9 mouse cellular contexts compared by ENCODE assay signal in the genomic region with DNA sequence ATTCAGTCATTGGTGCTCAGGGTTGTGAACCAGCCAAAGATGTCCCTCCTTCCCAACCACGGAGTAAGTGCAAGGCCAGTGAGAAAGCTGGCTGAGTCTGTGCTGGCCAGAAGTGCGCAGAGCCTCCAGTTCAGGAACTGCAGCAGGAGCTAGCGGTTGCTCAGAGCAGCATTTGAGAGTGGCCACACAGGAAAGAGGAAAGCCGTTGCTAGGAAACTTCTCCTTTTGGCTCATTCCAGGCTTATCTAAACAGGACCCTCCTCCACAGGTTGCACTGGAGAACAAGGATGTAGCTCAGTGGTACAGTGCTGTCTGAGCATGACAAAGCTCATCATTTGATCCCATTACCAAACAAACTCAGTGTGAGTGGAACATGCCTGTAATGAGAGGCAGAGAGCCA.
A peak's percentile ranks its signal among the peaks of the same experiment; 100 is the strongest.
DNase-seq lines count a peak whose midpoint lies in the region; ATAC-seq and TF ChIP-seq lines count a peak whose summit lies in the region.
"Had no signal": no experiment of that assay in that cellular context is flagged by ENCODE, and none has a peak within 500 bp of the region (broad histone marks: within the 10 kb centered on the region; RNA-seq: fewer than 3 reads in every experiment).

No protein-coding gene starts in this region.

- peak; percentile 44 for ATAC-seq in forebrain, embryonic 11.5 days (replicated peaks; ENCODE audit: low FRiP score)
- peak; percentile 32; the same call in 1 of the 2 replicates for ATAC-seq in intestine, embryonic 14.5 days (replicated peaks; ENCODE audit: low FRiP score, low TSS enrichment, low read depth)
- ATAC-seq in midbrain, embryonic 15.5 days (replicated peaks) = peak; percentile 57

- H3K9me3 ChIP-seq in forebrain, embryonic 11.5 days (ENCODE audit: control insufficient read depth, low read length) = no peaks in the 10 kb centered on the region
- no peaks in the 10 kb centered on the region for H3K9me3 ChIP-seq in intestine, embryonic 14.5 days (ENCODE audit: control insufficient read depth, low read length)
- no peaks in the 10 kb centered on the region for H3K9me3 ChIP-seq in midbrain, embryonic 15.5 days

- no peak overlapping the region for H3K9ac ChIP-seq in forebrain, embryonic 11.5 days (ENCODE audit: low read length)
- H3K9ac ChIP-seq in intestine, embryonic 14.5 days (ENCODE audit: low read length) = no peak overlapping the region
- H3K9ac ChIP-seq in midbrain, embryonic 15.5 days = no peak overlapping the region

- 38% methylated on average over 4 of the region's 4 CpGs for WGBS in forebrain, embryonic 11.5 days
- 4% methylated on average over 4 of the region's 4 CpGs for WGBS in intestine, embryonic 14.5 days
- 24% methylated on average over 4 of the region's 4 CpGs for WGBS in midbrain, embryonic 15.5 days

- H3K27ac ChIP-seq in layer of hippocampus, adult 2 months = peak overlapping the region; percentile 67
- peak overlapping the region; percentile 14; the same call in 1 of the 2 replicates for H3K27ac ChIP-seq in forebrain, embryonic 11.5 days (ENCODE audit: low read depth, low read length)
- H3K27ac ChIP-seq in intestine, embryonic 14.5 days (ENCODE audit: low read depth) = peak overlapping the region; percentile 28; the same call in 1 of the 2 replicates
- peak overlapping the region; percentile 46 for H3K27ac ChIP-seq in midbrain, embryonic 15.5 days

- peaks cover 15% of the 10 kb centered on the region for H3K4me1 ChIP-seq in forebrain, embryonic 11.5 days (replicated peaks; ENCODE audit: control insufficient read depth, insufficient read depth, low read length)
- peaks cover 11% of the 10 kb centered on the region for H3K4me1 ChIP-seq in intestine, embryonic 14.5 days (replicated peaks; ENCODE audit: control insufficient read depth, insufficient read depth, low read length)
- H3K4me1 ChIP-seq in midbrain, embryonic 15.5 days = peaks cover 34% of the 10 kb centered on the region

- no peak overlapping the region for H3K4me2 ChIP-seq in forebrain, embryonic 11.5 days (ENCODE audit: low read depth, low read length, severe bottlenecking)
- H3K4me2 ChIP-seq in intestine, embryonic 14.5 days (ENCODE audit: low read length) = peak overlapping the region; percentile 30
- no peak overlapping the region for H3K4me2 ChIP-seq in midbrain, embryonic 15.5 days

- intact Hi-C loops in left cerebral cortex, postnatal 36 days (cut with DNase I) = no loop called here

- TF ChIP-seq CTCF in layer of hippocampus, adult 2 months (conservative IDR thresholded peaks at IDR 0.05) = no peak

- H3K27me3 ChIP-seq in forebrain, embryonic 11.5 days (ENCODE audit: control insufficient read depth, insufficient read depth, low read length) = no peaks in the 10 kb centered on the region
- no peaks in the 10 kb centered on the region for H3K27me3 ChIP-seq in intestine, embryonic 14.5 days (replicated peaks; ENCODE audit: control insufficient read depth, insufficient read depth, low read length)
- no peaks in the 10 kb centered on the region for H3K27me3 ChIP-seq in midbrain, embryonic 15.5 days (replicated peaks)

- no peak overlapping the region for H3K4me3 ChIP-seq in layer of hippocampus, adult 2 months
- H3K4me3 ChIP-seq in forebrain, embryonic 11.5 days (ENCODE audit: low read depth, low read length) = no peak overlapping the region
- H3K4me3 ChIP-seq in intestine, embryonic 14.5 days (ENCODE audit: low read depth, low read length) = no peak overlapping the region
- no peak overlapping the region for H3K4me3 ChIP-seq in midbrain, embryonic 15.5 days

- no peaks in the 10 kb centered on the region for H3K36me3 ChIP-seq in forebrain, embryonic 11.5 days (ENCODE audit: control insufficient read depth, insufficient read depth, low read length)
- H3K36me3 ChIP-seq in intestine, embryonic 14.5 days (ENCODE audit: control insufficient read depth, insufficient read depth, low read length) = no peaks in the 10 kb centered on the region
- no peaks in the 10 kb centered on the region for H3K36me3 ChIP-seq in midbrain, embryonic 15.5 days (replicated peaks)

- no peak for DNase-seq in layer of hippocampus, adult 2 months (ENCODE audit: low spot score in 2 of 2)
- DNase-seq in layer of hippocampus, postnatal 36 days = no peak
- no peak for DNase-seq in forebrain, embryonic 11.5 days (ENCODE audit: low spot score)
- DNase-seq in intestine, embryonic 14.5 days (ENCODE audit: low spot score) = peak; percentile 53
- DNase-seq in testis, postnatal 14 days (ENCODE audit: low spot score) = no peak
- no peak for DNase-seq in left cerebral cortex, postnatal 36 days (ENCODE audit: low spot score in 2 of 2)
- DNase-seq in urinary bladder, postnatal 14 days (ENCODE audit: low spot score) = no peak
- DNase-seq: cerebellum, postnatal 10 days had no signal

Comparison
In these comparisons a context has a peak if more than half of its experiments do, and no peak if none do; other contexts are left out.
1. H3K27ac ChIP-seq: peak in every context shown above with its lines; median percentile 67 in layer of hippocampus, adult 2 months; 46 in midbrain, embryonic 15.5 days; 28 in intestine, embryonic 14.5 days; 14 in forebrain, embryonic 11.5 days.